Mouse (Mus musculus) erythroblast, embryonic 14.5 days (primary cell): ENCODE data around the gene Abcb1b. TPM values are rescaled to one million over a fixed set of nuclear protein-coding genes. Genes with fewer than 3 reads are reported as not detected.
"Not testable (repeated sequence)": the region's sequence is repeated elsewhere in the genome, so short reads cannot be mapped to it uniquely, and the experiment has no call there.

Source experiments
- H3K27me3 ChIP-seq: 2 replicates; pipeline ENCODE4 v1.6.1; 2012; ENCODE audit warnings: inconsistent platforms; ENCODE audit not compliant: control insufficient read depth
- H3K36me3 ChIP-seq: 2 replicates; pipeline ENCODE4 v1.6.1; 2012; ENCODE audit warnings: mild to moderate bottlenecking, inconsistent platforms; ENCODE audit not compliant: control insufficient read depth
- H3K4me1 ChIP-seq: 2 replicates; pipeline ENCODE4 v1.6.1; 2012; ENCODE audit warnings: inconsistent platforms; ENCODE audit not compliant: control insufficient read depth
- H3K4me3 ChIP-seq: replicated peaks from 2 replicates; pipeline ENCODE3; 2012; ENCODE audit warnings: moderate library complexity, mild to moderate bottlenecking, inconsistent platforms
- H3K9me3 ChIP-seq: 2 replicates; pipeline ENCODE4 v1.6.1; 2012; ENCODE audit warnings: low read length, inconsistent platforms, mixed read lengths; ENCODE audit not compliant: control insufficient read depth
- GATA1 ChIP-seq: IDR thresholded peaks from 2 replicates; pipeline ENCODE4 v1.6.1; 2012; ENCODE audit warnings: low read length, inconsistent platforms, mixed read lengths
- TAL1 ChIP-seq: IDR thresholded peaks from 3 replicates; pipeline ENCODE4 v1.6.1; 2012; ENCODE audit warnings: low read length, inconsistent platforms, mixed read lengths
- polyA plus RNA-seq: library from polyadenylated mRNA; stranded (reverse); fragments of >175 nt; gene quantifications from 2 replicates; pipeline ENCODE4 v1.2.3, GENCODE M21; 2012

Gene Abcb1b
- polyA plus RNA-seq, 1 experiment, result not detected

DNA sequence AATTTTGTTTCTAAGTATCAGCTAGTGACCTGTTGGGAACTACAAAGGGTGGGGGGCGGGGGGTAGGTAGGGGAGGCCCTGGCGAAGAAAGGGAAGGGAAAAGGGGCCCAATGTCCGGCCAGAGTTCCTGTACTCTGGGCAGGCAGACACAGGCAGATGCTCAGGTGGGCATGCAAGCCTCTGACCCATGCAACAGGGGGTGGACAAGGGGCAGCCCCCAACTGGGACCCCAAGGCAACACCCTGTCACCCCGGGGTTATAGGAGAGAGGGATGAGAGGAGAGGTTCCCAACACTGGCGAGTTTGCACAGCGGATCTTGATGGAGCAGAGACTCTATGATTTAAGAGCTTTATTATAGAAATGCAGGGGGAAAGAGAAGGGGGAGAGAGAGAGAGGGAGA is 59.3 kb downstream of the Abcb1b start:
- no peaks in the 10 kb centered on the region for H3K27me3 ChIP-seq
- H3K9me3 ChIP-seq, result no peaks in the 10 kb centered on the region
- no peaks in the 10 kb centered on the region for H3K36me3 ChIP-seq
- TF ChIP-seq GATA1, result no peak
- no peak for TF ChIP-seq TAL1
- no peak overlapping the region for H3K4me3 ChIP-seq
- no peaks in the 10 kb centered on the region for H3K4me1 ChIP-seq

DNA sequence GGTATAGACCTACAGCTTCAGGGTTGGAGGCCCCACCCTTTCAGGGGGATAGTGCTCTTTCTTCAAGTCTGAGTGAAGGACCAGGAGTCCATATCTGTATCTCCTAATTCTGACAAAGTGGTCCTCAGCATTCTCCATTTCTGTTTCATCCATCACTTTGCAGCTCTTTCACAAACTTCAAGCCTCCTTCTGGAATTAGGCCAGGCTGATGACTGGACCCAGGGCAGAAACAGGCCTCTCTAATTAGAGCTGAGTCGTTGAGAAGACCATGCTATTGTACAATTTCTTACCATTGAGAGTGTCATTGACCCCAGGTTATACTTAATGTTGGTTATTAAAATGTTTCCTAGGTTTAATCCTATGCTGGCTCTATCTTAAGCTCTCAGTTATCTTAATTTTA is 63.9 kb downstream of the Abcb1b start:
- H3K27me3 ChIP-seq, result no peaks in the 10 kb centered on the region
- no peaks in the 10 kb centered on the region for H3K9me3 ChIP-seq
- no peaks in the 10 kb centered on the region for H3K4me1 ChIP-seq
- H3K36me3 ChIP-seq, result no peaks in the 10 kb centered on the region
- H3K4me3 ChIP-seq, result no peak overlapping the region
- TF ChIP-seq TAL1, result no peak
- no peak for TF ChIP-seq GATA1

DNA sequence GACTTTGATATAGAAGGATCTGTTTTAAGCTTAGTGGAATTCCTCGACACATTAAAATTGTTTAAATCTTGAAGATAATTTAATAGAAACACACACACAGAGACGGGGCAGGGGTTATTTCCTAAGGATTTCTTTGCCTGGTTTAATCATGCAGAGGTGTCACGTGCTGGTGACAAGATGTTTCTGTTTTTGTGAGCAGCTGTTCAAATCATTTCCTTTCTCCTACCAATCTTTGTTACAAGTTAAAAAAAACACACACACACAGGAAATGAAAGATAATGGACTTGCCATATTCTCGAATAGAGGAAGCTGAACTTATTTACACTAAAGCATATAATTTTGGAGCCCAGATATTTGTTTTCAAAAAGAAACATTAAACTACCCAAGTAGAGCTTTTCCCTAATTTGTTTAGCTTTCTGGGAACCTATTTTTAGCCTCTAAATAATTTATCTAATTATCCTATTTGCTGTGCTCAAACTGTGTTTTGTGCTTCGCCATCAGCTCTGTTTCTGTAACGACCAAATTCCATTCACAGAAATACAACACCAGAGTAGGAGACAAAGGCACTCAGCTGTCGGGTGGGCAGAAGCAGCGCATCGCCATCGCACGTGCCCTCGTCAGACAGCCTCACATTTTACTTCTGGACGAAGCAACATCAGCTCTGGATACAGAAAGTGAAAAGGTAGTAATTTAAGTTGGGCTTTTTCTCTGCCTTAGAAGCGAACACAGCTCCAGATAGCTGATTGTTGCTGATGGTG is 65.8 kb downstream of the Abcb1b start:
- Histone ChIP-seq H3K27me3 (no peaks in the 10 kb centered on the region), H3K36me3 (no peaks in the 10 kb centered on the region), H3K4me3 (no peak overlapping the region), H3K9me3 (no peaks in the 10 kb centered on the region), H3K4me1 (no peaks in the 10 kb centered on the region)
- TF ChIP-seq TAL1, result no peak
- TF ChIP-seq GATA1, result no peak

DNA sequence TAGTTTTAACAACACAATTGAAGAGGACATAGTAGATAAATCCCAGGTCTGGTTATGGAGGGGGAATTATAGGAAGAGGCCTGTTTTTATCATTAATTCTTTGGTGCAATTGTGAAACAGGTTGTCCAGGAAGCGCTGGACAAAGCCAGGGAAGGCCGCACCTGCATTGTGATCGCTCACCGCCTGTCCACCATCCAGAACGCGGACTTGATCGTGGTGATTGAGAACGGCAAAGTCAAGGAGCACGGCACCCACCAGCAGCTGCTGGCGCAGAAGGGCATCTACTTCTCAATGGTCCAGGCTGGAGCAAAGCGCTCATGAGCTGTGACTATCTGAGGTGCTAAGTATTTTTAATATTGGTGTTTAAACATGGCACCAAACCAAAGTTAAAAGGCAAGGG is 67.7 kb downstream of the Abcb1b start:
- not testable (repeated sequence) for H3K4me3 ChIP-seq, H3K36me3 ChIP-seq, H3K9me3 ChIP-seq, H3K27me3 ChIP-seq, H3K4me1 ChIP-seq

DNA sequence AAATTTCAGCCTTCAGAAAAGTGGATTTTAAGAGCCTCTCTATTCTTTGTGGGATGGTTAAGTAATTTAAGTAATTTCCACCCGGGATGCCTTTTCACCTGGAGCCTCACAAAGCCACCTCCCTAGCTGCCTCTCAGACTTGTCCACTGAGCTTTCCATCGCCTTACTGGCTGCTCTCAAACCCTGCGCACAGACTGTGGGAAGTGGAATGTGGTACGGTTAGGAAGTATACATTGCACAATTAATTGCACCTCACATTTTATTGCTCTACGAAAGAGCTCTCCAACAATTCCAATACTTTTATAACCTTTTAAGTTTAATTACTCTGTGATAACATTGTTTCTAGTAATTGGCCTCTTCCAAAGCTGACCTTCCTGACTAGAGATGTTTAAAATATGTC is 68.4 kb downstream of the Abcb1b start:
- no peaks in the 10 kb centered on the region for H3K9me3 ChIP-seq
- no peak for TF ChIP-seq TAL1
- no peak for TF ChIP-seq GATA1
- no peak overlapping the region for H3K4me3 ChIP-seq
- H3K27me3 ChIP-seq, result no peaks in the 10 kb centered on the region
- H3K4me1 ChIP-seq, result no peaks in the 10 kb centered on the region
- H3K36me3 ChIP-seq, result no peaks in the 10 kb centered on the region

DNA sequence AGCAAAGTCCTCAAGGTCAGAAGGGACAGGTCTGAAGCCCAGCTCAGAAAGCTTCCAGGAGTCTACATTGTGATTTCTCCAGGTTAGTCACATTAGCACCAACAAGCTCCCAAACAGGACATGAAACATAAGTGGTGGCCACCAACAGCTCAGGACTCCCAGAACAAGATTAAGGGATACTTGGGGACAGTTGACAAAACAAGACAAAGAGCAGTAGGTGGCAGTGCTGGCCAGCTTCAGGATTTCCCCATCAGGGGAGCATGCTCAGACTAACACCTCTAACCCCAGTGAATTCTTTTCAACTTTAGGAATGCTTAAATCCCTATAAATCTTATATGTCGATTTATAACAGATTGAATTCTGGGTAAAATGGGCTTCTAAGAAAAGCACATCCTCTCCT is 70.1 kb downstream of the Abcb1b start:
- no peak overlapping the region for H3K4me3 ChIP-seq
- H3K27me3 ChIP-seq, result no peaks in the 10 kb centered on the region
- H3K4me1 ChIP-seq, result no peaks in the 10 kb centered on the region
- no peak for TF ChIP-seq TAL1
- TF ChIP-seq GATA1, result no peak
- no peaks in the 10 kb centered on the region for H3K9me3 ChIP-seq
- H3K36me3 ChIP-seq, result no peaks in the 10 kb centered on the region

DNA sequence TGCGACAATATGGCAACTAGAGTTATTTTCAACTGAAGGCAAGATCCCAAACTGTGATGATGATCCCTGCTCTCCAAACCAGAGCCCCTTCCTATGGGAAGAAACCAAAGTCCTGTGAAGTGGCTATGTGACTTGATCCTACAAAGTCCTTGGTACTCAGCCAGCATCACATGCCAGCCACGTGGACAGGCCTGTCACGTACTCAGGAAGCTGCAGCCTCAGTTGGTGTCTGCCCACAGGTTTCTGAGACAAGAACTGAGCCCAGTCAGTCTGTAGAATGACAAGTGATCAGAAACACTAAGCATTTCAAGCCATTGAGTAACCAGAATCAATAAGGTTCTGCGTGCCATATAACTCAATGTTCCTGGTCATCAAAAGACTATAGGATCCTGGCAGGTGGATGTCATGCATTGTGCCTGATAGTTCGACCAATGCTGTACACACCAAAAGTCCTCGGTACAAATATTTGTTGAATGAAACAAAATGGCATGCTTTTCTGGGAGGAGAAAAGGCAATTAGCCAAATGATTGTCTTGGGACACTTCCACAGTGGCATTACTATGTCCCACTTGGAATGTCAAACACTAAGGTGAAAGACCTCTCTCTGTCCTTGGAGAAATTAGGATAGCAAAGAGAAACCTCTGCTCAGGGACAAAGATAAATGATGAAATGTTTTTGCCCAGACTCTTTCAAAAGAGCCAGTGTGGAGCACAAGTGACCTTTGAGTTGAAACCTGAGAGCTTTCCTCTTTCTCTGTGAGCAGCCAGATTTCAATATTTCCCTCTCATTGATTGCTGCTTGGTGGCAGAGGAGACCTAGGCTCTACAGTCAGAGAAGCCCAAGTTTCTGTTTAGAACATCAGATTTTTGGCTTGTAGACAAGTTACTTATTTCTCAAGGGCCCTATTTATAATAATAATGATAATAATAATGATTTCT is 75.3 kb downstream of the Abcb1b start:
- TF ChIP-seq TAL1, result no peak
- no peak for TF ChIP-seq GATA1
- Histone ChIP-seq H3K36me3 (no peaks in the 10 kb centered on the region), H3K9me3 (no peaks in the 10 kb centered on the region), H3K4me1 (no peaks in the 10 kb centered on the region), H3K4me3 (no peak overlapping the region), H3K27me3 (no peaks in the 10 kb centered on the region)

DNA sequence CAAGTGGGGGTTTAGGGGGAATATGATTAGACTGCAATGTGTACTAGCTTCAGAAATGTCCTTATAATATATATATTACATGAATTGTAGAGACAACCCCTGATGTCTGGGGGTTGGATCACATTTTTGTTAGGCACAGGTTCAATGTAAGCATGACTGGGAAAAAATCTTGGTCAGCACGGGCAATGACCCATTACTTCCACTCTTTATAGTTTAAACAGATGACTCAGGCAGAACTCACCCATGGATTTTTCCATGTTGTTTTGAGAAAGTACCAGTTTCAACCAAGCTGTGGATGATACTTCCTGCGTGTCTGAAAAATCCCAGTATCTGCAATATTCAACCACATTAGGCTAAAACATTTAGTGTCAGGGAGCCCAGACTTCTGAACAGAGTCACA is 79.1 kb downstream of the Abcb1b start:
- H3K9me3 ChIP-seq, result no peaks in the 10 kb centered on the region
- H3K4me1 ChIP-seq, result no peaks in the 10 kb centered on the region
- H3K27me3 ChIP-seq, result no peaks in the 10 kb centered on the region
- no peak overlapping the region for H3K4me3 ChIP-seq
- H3K36me3 ChIP-seq, result no peaks in the 10 kb centered on the region
- TF ChIP-seq TAL1, result no peak
- TF ChIP-seq GATA1, result no peak

DNA sequence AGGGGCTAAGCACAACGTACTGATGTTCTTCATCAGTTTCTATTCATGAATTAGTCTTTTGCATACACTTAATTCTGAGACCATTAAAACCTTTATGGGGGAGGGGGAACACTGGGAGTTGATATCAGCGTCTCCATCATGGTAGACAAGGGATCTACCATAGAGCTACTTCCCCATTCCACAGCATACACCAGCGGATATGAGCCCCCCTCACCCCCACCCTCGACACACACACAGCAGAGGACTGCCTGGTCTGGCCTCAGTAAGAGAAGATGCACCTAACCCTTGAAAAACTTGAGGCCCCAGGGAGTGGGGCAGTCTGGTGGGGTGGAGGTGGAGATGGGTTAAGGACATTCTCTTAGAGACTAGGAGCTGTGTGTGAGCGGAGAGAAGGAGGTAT is 79.9 kb downstream of the Abcb1b start:
- H3K36me3 ChIP-seq, result no peaks in the 10 kb centered on the region
- H3K9me3 ChIP-seq, result no peaks in the 10 kb centered on the region
- no peak overlapping the region for H3K4me3 ChIP-seq
- H3K27me3 ChIP-seq, result no peaks in the 10 kb centered on the region
- TF ChIP-seq TAL1 (no peak), GATA1 (no peak)
- no peaks in the 10 kb centered on the region for H3K4me1 ChIP-seq
